Comparison of ENCODE assay signal across 8 mouse cellular contexts in genomic region chr4:126803268-126803873, GRCm38 (mm10). TPM values are rescaled to one million over a fixed set of nuclear protein-coding genes. Genes with fewer than 3 reads are reported as not detected.
DNase-seq lines count a peak whose midpoint lies in the region; ATAC-seq lines count a peak whose summit lies in the region.

No protein-coding gene starts in this region.

- H3K4me2 ChIP-seq in neural tube, embryonic 13.5 days: no peak overlapping the region
- H3K4me2 ChIP-seq in liver, embryonic 12.5 days: peak overlapping the region; percentile 57
- H3K4me2 ChIP-seq in stomach, embryonic 15.5 days: peak overlapping the region; percentile 13; the same call in 1 of the 2 replicates
- H3K4me2 ChIP-seq in kidney, embryonic 15.5 days: no peak overlapping the region

- H3K9ac ChIP-seq in neural tube, embryonic 13.5 days: no peak overlapping the region
- no peak overlapping the region; the same call in 1 of the 2 replicates for H3K9ac ChIP-seq in liver, embryonic 12.5 days
- H3K9ac ChIP-seq in stomach, embryonic 15.5 days: no peak overlapping the region
- no peak overlapping the region for H3K9ac ChIP-seq in kidney, embryonic 15.5 days

- 0 out of 2 replicates have a peak overlapping the region, but pooled peaks have one; percentile 38 for H3K27ac ChIP-seq in neural tube, embryonic 13.5 days (replicated peaks)
- H3K27ac ChIP-seq in liver, embryonic 12.5 days: peak overlapping the region; percentile 49; the same call in 1 of the 2 replicates
- H3K27ac ChIP-seq in stomach, embryonic 15.5 days: no peak overlapping the region
- no peak overlapping the region for H3K27ac ChIP-seq in kidney, embryonic 15.5 days

- no peak for ATAC-seq in neural tube, embryonic 13.5 days (ENCODE audit: low read depth)
- peak; percentile 86; the same call in 1 of the 2 replicates for ATAC-seq in cerebellum, adult (ENCODE audit: insufficient number of reproducible peaks, low FRiP score, low TSS enrichment)
- ATAC-seq in liver, embryonic 12.5 days: peak; percentile 86
- ATAC-seq in stomach, embryonic 15.5 days (ENCODE audit: insufficient read depth, low FRiP score, low read depth): peak; percentile 94
- no peak for ATAC-seq in kidney, embryonic 15.5 days (replicated peaks; ENCODE audit: low FRiP score)

- H3K9me3 ChIP-seq in neural tube, embryonic 13.5 days: no peaks in the 10 kb centered on the region
- no peaks in the 10 kb centered on the region for H3K9me3 ChIP-seq in liver, embryonic 12.5 days (replicated peaks)
- no peaks in the 10 kb centered on the region for H3K9me3 ChIP-seq in stomach, embryonic 15.5 days
- no peaks in the 10 kb centered on the region for H3K9me3 ChIP-seq in kidney, embryonic 15.5 days (replicated peaks)

- H3K4me1 ChIP-seq in neural tube, embryonic 13.5 days (replicated peaks): peaks cover 11% of the 10 kb centered on the region
- peaks cover 57% of the 10 kb centered on the region for H3K4me1 ChIP-seq in liver, embryonic 12.5 days
- peaks cover 4% of the 10 kb centered on the region; the same call in 1 of the 2 replicates for H3K4me1 ChIP-seq in stomach, embryonic 15.5 days
- no peaks in the 10 kb centered on the region for H3K4me1 ChIP-seq in kidney, embryonic 15.5 days

- no peak for DNase-seq in neural tube, embryonic 10.5 days (ENCODE audit: extremely low spot score, low spot score)
- DNase-seq in heart, adult 18-20 months: peak; percentile 43 to 57
- no peak for DNase-seq in spleen, postnatal 14 days (ENCODE audit: low spot score in 2 of 2)

- no peaks in the 10 kb centered on the region for H3K27me3 ChIP-seq in neural tube, embryonic 13.5 days
- no peaks in the 10 kb centered on the region for H3K27me3 ChIP-seq in liver, embryonic 12.5 days (replicated peaks)
- no peaks in the 10 kb centered on the region for H3K27me3 ChIP-seq in stomach, embryonic 15.5 days (replicated peaks)
- H3K27me3 ChIP-seq in kidney, embryonic 15.5 days: no peaks in the 10 kb centered on the region

- peaks cover 3% of the 10 kb centered on the region; the same call in 1 of the 2 replicates for H3K36me3 ChIP-seq in neural tube, embryonic 13.5 days
- H3K36me3 ChIP-seq in liver, embryonic 12.5 days: no peaks in the 10 kb centered on the region
- H3K36me3 ChIP-seq in stomach, embryonic 15.5 days: no peaks in the 10 kb centered on the region
- no peaks in the 10 kb centered on the region for H3K36me3 ChIP-seq in kidney, embryonic 15.5 days

- 32% methylated on average over 8 of the region's 8 CpGs for WGBS in neural tube, embryonic 13.5 days
- 12% methylated on average over 8 of the region's 8 CpGs for WGBS in liver, embryonic 12.5 days (ENCODE audit: insufficient replicate concordance)
- 24% methylated on average over 8 of the region's 8 CpGs for WGBS in stomach, embryonic 15.5 days
- WGBS in kidney, embryonic 15.5 days: 46% methylated on average over 8 of the region's 8 CpGs

- no peak overlapping the region for H3K4me3 ChIP-seq in neural tube, embryonic 13.5 days
- H3K4me3 ChIP-seq in liver, embryonic 12.5 days: no peak overlapping the region
- H3K4me3 ChIP-seq in stomach, embryonic 15.5 days (replicated peaks): no peak overlapping the region
- H3K4me3 ChIP-seq in kidney, embryonic 15.5 days (replicated peaks): no peak overlapping the region

RNA-seq across cellular contexts. Expression of gene AU040320, which starts 50.0 kb away (rescaled TPM):
- polyA plus RNA-seq in neural tube, embryonic 13.5 days (2015; fragmentation: Nextera tagmentation; extraction: Ambion mirVana): 38.3 and 41.3 TPM in 2 replicates
- 10 to 100 TPM; 30.9 to 32.1 TPM for total RNA-seq in heart, adult 18-20 months (2021)
- polyA plus RNA-seq in liver, embryonic 12.5 days (2016; fragmentation: Nextera tagmentation; extraction: Ambion mirVana): 10.3 and 10.8 TPM in 2 replicates
- 20.2 and 29.9 TPM in 2 replicates for polyA plus RNA-seq in stomach, embryonic 15.5 days (2015; fragmentation: Nextera tagmentation; extraction: Ambion mirVana)
- 24.5 and 27.8 TPM in 2 replicates for polyA plus RNA-seq in kidney, embryonic 15.5 days (2015; fragmentation: Nextera tagmentation; extraction: Ambion mirVana)

RNA-seq across cellular contexts. Expression of gene Ncdn, which starts 50.1 kb away (rescaled TPM):
- polyA plus RNA-seq in neural tube, embryonic 13.5 days (2015; fragmentation: Nextera tagmentation; extraction: Ambion mirVana): 85.3 and 86.7 TPM in 2 replicates
- total RNA-seq in heart, adult 18-20 months (2021): 10 to 100 TPM; 15.8 to 17.1 TPM
- 14.7 and 15.2 TPM in 2 replicates for polyA plus RNA-seq in liver, embryonic 12.5 days (2016; fragmentation: Nextera tagmentation; extraction: Ambion mirVana)
- 24.7 and 26.9 TPM in 2 replicates for polyA plus RNA-seq in stomach, embryonic 15.5 days (2015; fragmentation: Nextera tagmentation; extraction: Ambion mirVana)
- polyA plus RNA-seq in kidney, embryonic 15.5 days (2015; fragmentation: Nextera tagmentation; extraction: Ambion mirVana): 27.1 and 28.2 TPM in 2 replicates

Comparison
In these comparisons a context has a peak if more than half of its experiments do, and no peak if none do; other contexts are left out.
1. ATAC-seq: peak in cerebellum, adult (single experiment), liver, embryonic 12.5 days (single experiment) and stomach, embryonic 15.5 days (single experiment); none in neural tube, embryonic 13.5 days (single experiment) and kidney, embryonic 15.5 days (single experiment).
2. H3K27ac ChIP-seq: peak in neural tube, embryonic 13.5 days (single experiment) and liver, embryonic 12.5 days (single experiment); none in stomach, embryonic 15.5 days (single experiment) and kidney, embryonic 15.5 days (single experiment).
3. H3K4me2 ChIP-seq: peak in liver, embryonic 12.5 days (single experiment) and stomach, embryonic 15.5 days (single experiment); none in neural tube, embryonic 13.5 days (single experiment) and kidney, embryonic 15.5 days (single experiment).
4. DNase-seq: peak in heart, adult 18-20 months (2 of 2); none in neural tube, embryonic 10.5 days (single experiment) and spleen, postnatal 14 days (0 of 2).